Mouse (Mus musculus) embryonic facial prominence, embryonic 13.5 days (tissue): ENCODE measurements around the gene Pigv. TPM values are rescaled to one million over a fixed set of nuclear protein-coding genes. Genes with fewer than 3 reads are reported as not detected.

Experiments used
- ATAC-seq: fragments of 200-750 bp; cut with Nextera tagmentation; 2 replicates; pipeline ENCODE4 v1.8.0; 2017; ENCODE audit warnings: low read depth; ENCODE audit not compliant: insufficient number of reproducible peaks, insufficient read depth, low FRiP score, low TSS enrichment
- H3K27ac ChIP-seq: fragments of 300-500 bp; sonication (generic); 2 replicates; pipeline ENCODE4 v1.5.1; 2015; ENCODE audit warnings: moderate library complexity, mild to moderate bottlenecking, inconsistent platforms
- H3K27me3 ChIP-seq: fragments of 300-500 bp; sonication (generic); 2 replicates; pipeline ENCODE4 v1.6.1; 2015; ENCODE audit warnings: mild to moderate bottlenecking, inconsistent platforms
- H3K36me3 ChIP-seq: fragments of 300-500 bp; sonication (generic); 2 replicates; pipeline ENCODE4 v1.6.1; 2015; ENCODE audit warnings: mild to moderate bottlenecking, inconsistent platforms
- H3K4me1 ChIP-seq: fragments of 300-500 bp; sonication (generic); 2 replicates; pipeline ENCODE4 v1.6.1; 2015; ENCODE audit warnings: inconsistent platforms
- H3K4me2 ChIP-seq: fragments of 300-500 bp; sonication (generic); 2 replicates; pipeline ENCODE4 v1.6.1; 2015; ENCODE audit warnings: moderate library complexity, mild to moderate bottlenecking, inconsistent platforms
- H3K4me3 ChIP-seq: fragments of 300-500 bp; sonication (generic); 2 replicates; pipeline ENCODE4 v1.5.1; 2015; ENCODE audit warnings: mild to moderate bottlenecking, inconsistent platforms
- H3K9ac ChIP-seq: fragments of 300-500 bp; sonication (generic); 2 replicates; pipeline ENCODE4 v1.6.1; 2015; ENCODE audit warnings: mild to moderate bottlenecking, inconsistent platforms
- H3K9me3 ChIP-seq: fragments of 300-500 bp; sonication (generic); 2 replicates; pipeline ENCODE4 v1.6.1; 2016; ENCODE audit warnings: inconsistent platforms
- WGBS: fragments of 180-500 bp; shearing (Covaris S2); methylation state at CpG from one replicate; pipeline ENCODE4 v1.1.7; 2015; ENCODE audit warnings: mixed read lengths; 5-methylcytosine and 5-hydroxymethylcytosine counted together
- polyA plus RNA-seq: library from polyadenylated mRNA; unstranded; fragments of >200 nt; fragmentation: Nextera tagmentation; extraction: Ambion mirVana; gene quantifications from 2 replicates; pipeline ENCODE4 v1.2.1, GENCODE M21; 2015

The Pigv gene
- polyA plus RNA-seq, 1 experiment from 2014 or later, result 17.4 TPM

DNA sequence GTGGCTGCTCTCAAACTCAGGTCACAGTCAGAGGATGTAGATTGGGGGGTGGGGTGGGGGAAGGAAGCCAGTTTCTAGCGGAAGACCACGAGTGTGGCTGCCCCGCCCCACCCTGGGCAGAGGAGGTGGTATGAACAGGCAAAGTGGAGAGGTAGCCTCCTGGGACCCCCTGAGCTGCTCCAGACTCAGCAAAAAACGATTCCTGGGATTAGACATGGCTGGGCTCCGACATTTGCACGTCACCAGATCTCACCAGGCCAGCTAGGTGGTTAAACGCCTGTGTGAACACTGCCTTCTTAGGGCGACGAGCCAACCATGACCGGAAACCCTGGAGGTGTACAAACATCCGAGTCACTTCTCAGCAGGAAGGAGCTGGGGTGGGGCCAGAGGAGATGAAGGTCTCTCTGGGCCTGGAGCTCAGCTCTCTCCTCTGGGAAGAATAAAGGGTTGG is 46.8 kb downstream of the Pigv start:
- Histone ChIP-seq H3K27me3 (no peaks in the 10 kb centered on the region), H3K9me3 (no peaks in the 10 kb centered on the region), H3K27ac (peak overlapping the region; percentile 28; the same call in 1 of the 2 replicates), H3K4me3 (no peak overlapping the region), H3K4me2 (no peak overlapping the region), H3K4me1 (peaks cover 6% of the 10 kb centered on the region), H3K9ac (0 out of 2 replicates have a peak overlapping the region, but pooled peaks have one; percentile 16), H3K36me3 (peaks cover 46% of the 10 kb centered on the region)
- WGBS, result 43% methylated on average over 11 of the region's 11 CpGs
- no peak for ATAC-seq

- no peak for ATAC-seq
- no peak overlapping the region for H3K4me3 ChIP-seq
- H3K27me3 ChIP-seq, result no peaks in the 10 kb centered on the region
- no peaks in the 10 kb centered on the region; the same call in 1 of the 2 replicates for H3K4me1 ChIP-seq
- H3K4me2 ChIP-seq, result no peak overlapping the region
- WGBS, result 88% methylated on average over 7 of the region's 7 CpGs
- peaks cover 47% of the 10 kb centered on the region for H3K36me3 ChIP-seq
- no peak overlapping the region for H3K27ac ChIP-seq
- no peak overlapping the region for H3K9ac ChIP-seq
- no peaks in the 10 kb centered on the region for H3K9me3 ChIP-seq
Measured at GRCm38 (mm10) chr4:133624830-133625229, 47.6 kb downstream of the Pigv start.

- Histone ChIP-seq H3K36me3 (peaks cover 61% of the 10 kb centered on the region), H3K9me3 (no peaks in the 10 kb centered on the region), H3K4me3 (no peak overlapping the region), H3K27ac (no peak overlapping the region), H3K27me3 (no peaks in the 10 kb centered on the region), H3K4me1 (no peaks in the 10 kb centered on the region; the same call in 1 of the 2 replicates), H3K9ac (no peak overlapping the region), H3K4me2 (no peak overlapping the region)
- ATAC-seq, result no peak
- 78% methylated on average over 11 of the region's 11 CpGs for WGBS
Measured at GRCm38 (mm10) chr4:133622161-133622695, 50.2 kb downstream of the Pigv start.

DNA sequence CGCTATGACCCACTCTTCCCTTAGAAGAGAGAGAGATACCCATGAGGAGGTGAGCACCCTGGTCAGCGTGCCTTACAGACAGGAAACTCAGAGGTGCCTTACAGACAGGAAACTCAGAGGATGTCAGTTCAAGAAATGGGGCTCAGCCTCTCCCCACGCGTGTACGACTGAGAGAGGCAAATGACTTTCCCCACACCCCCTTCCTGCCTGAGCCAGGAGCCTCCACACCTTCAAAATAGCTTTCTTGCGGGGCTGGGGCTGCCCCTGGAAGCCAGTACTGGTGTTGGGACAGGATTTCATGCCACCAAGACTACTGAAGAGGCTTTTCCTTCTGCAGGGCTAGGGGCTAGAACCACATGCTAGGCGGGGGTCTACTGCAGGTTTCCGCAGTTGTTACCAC is 51.8 kb downstream of the Pigv start:
- no peak overlapping the region for H3K4me2 ChIP-seq
- WGBS, result 81% methylated on average over 8 of the region's 8 CpGs
- no peaks in the 10 kb centered on the region for H3K27me3 ChIP-seq
- H3K36me3 ChIP-seq, result peaks cover 61% of the 10 kb centered on the region
- no peak overlapping the region for H3K4me3 ChIP-seq
- no peak for ATAC-seq
- no peak overlapping the region for H3K27ac ChIP-seq
- H3K9me3 ChIP-seq, result no peaks in the 10 kb centered on the region
- H3K4me1 ChIP-seq, result no peaks in the 10 kb centered on the region; the same call in 1 of the 2 replicates
- H3K9ac ChIP-seq, result no peak overlapping the region

DNA sequence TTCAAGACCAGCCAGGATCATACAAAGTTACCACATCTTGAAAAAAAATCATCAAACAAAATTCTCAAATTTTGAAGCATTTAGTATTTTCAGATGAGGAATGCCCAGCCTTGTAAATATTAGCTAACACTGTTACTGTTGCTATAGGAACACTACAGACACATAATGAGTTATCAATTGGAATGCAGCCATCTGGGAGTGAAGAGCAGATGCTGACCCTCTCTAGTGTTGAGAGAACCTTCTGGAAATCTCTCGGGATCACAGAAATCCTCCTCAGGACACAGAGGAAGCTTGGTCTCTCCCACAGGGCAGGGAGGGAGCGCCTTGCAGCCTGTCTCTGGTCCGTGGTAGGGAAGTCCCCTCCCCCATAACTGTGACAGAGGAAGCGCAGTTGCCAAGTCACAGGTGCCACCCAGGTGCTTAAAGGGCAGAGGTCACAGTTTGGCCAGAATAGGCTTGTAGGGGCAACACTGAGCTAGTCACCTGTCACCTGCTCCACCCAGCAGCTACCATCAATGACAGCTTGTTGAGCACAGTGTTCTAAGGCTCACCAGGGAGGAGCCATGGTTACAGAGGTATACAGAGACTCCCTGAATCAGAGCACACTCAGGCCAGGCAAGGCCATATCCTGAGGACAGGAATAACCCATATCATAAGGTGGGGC is 52.8 kb downstream of the Pigv start:
- Histone ChIP-seq H3K4me3 (no peak overlapping the region), H3K27ac (no peak overlapping the region), H3K36me3 (peaks cover 61% of the 10 kb centered on the region), H3K9ac (no peak overlapping the region), H3K9me3 (no peaks in the 10 kb centered on the region), H3K4me1 (no peaks in the 10 kb centered on the region; the same call in 1 of the 2 replicates), H3K27me3 (no peaks in the 10 kb centered on the region), H3K4me2 (no peak overlapping the region)
- ATAC-seq, result no peak
- WGBS, result 74% methylated on average over 4 of the region's 4 CpGs

DNA sequence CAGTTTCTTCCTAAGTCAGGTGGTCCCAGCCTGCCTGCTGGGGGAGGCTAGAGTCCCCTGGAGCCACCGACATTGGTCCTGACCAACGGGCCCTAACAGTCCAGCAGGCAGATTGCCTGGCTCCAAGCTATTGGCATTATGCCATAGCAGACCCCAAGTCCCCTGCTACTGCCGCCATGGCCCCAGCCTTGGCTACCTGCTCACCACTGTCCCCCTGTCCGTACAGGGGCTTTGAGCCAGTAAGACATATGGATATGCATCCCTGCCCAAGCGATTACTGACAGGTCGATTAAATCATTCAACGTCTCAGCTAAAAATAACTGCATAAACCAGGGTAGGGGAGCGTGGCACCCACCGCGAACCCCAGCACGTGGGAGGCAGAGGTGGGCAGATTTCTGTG is 54.5 kb downstream of the Pigv start:
- 93% methylated on average over 11 of the region's 11 CpGs for WGBS
- ATAC-seq, result no peak
- H3K4me3 ChIP-seq, result no peak overlapping the region
- no peak overlapping the region for H3K9ac ChIP-seq
- peaks cover 65% of the 10 kb centered on the region for H3K36me3 ChIP-seq
- no peak overlapping the region for H3K27ac ChIP-seq
- H3K9me3 ChIP-seq, result no peaks in the 10 kb centered on the region
- no peaks in the 10 kb centered on the region; the same call in 1 of the 2 replicates for H3K4me1 ChIP-seq
- H3K4me2 ChIP-seq, result no peak overlapping the region
- no peaks in the 10 kb centered on the region for H3K27me3 ChIP-seq

- no peak overlapping the region for H3K4me3 ChIP-seq
- H3K9me3 ChIP-seq, result no peaks in the 10 kb centered on the region; the same call in 1 of the 2 replicates
- 64% methylated on average over 10 of the region's 10 CpGs for WGBS
- no peaks in the 10 kb centered on the region for H3K27me3 ChIP-seq
- H3K4me2 ChIP-seq, result no peak overlapping the region
- H3K9ac ChIP-seq, result no peak overlapping the region
- H3K27ac ChIP-seq, result no peak overlapping the region; the same call in 1 of the 2 replicates
- no peaks in the 10 kb centered on the region for H3K4me1 ChIP-seq
- no peak for ATAC-seq
- peaks cover 79% of the 10 kb centered on the region for H3K36me3 ChIP-seq
Measured at GRCm38 (mm10) chr4:133615416-133615815, 57.0 kb downstream of the Pigv start.

DNA sequence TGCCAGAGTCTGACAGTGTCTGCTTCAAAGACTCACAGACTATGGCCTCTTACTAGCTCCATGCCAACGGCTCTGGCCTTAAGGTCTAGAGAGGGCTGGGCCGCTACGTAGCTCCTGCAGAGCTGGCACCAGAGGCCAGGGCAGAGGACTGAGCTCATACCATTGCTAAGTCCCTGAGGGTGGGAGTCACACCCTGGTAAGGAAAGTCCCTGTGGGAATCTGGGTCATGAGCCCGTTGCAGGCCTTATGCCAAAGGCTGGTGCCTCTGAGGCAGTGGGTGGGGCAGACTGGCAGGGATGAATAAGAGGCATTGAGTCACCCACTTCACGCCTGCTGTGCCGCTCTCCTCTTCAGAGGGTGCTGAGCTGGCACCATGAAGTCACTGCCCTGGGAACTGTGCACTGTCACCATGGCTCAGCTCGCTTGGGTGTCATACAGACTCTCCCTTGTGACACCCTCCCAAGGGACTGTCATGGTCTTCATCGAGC is 58.1 kb downstream of the Pigv start:
- Histone ChIP-seq H3K36me3 (peaks cover 81% of the 10 kb centered on the region), H3K27ac (no peak overlapping the region)

GRCm38 (mm10) chr4:133613867-133614266 is 58.6 kb downstream of the Pigv start:
- Histone ChIP-seq H3K9me3 (no peaks in the 10 kb centered on the region; the same call in 1 of the 2 replicates), H3K27ac (no peak overlapping the region), H3K4me2 (no peak overlapping the region), H3K9ac (no peak overlapping the region), H3K27me3 (no peaks in the 10 kb centered on the region), H3K4me1 (no peaks in the 10 kb centered on the region), H3K36me3 (peaks cover 79% of the 10 kb centered on the region), H3K4me3 (no peak overlapping the region)
- ATAC-seq, result no peak
- 93% methylated on average over 4 of the region's 4 CpGs for WGBS

More for the DNA sequence above, 58.1 kb downstream of the Pigv start:
- Histone ChIP-seq H3K9ac (no peak overlapping the region), H3K4me3 (no peak overlapping the region), H3K4me1 (no peaks in the 10 kb centered on the region), H3K27me3 (no peaks in the 10 kb centered on the region), H3K9me3 (no peaks in the 10 kb centered on the region; the same call in 1 of the 2 replicates), H3K4me2 (no peak overlapping the region)
- WGBS, result 92% methylated on average over 8 of the region's 8 CpGs
- no peak; the same call in 1 of the 2 replicates for ATAC-seq

GRCm38 (mm10) chr4:133613026-133613425 is 59.4 kb downstream of the Pigv start:
- H3K27ac ChIP-seq, result no peak overlapping the region
- no peak overlapping the region for H3K4me2 ChIP-seq
- ATAC-seq, result no peak
- no peak overlapping the region for H3K4me3 ChIP-seq
- H3K36me3 ChIP-seq, result peaks cover 85% of the 10 kb centered on the region
- H3K9me3 ChIP-seq, result no peaks in the 10 kb centered on the region; the same call in 1 of the 2 replicates
- no peaks in the 10 kb centered on the region for H3K27me3 ChIP-seq
- no peak overlapping the region for H3K9ac ChIP-seq
- H3K4me1 ChIP-seq, result no peaks in the 10 kb centered on the region
- 89% methylated on average over 8 of the region's 8 CpGs for WGBS

GRCm38 (mm10) chr4:133612416-133612815 is 60.0 kb downstream of the Pigv start:
- WGBS, result 97% methylated on average over 7 of the region's 7 CpGs
- no peak for ATAC-seq

DNA sequence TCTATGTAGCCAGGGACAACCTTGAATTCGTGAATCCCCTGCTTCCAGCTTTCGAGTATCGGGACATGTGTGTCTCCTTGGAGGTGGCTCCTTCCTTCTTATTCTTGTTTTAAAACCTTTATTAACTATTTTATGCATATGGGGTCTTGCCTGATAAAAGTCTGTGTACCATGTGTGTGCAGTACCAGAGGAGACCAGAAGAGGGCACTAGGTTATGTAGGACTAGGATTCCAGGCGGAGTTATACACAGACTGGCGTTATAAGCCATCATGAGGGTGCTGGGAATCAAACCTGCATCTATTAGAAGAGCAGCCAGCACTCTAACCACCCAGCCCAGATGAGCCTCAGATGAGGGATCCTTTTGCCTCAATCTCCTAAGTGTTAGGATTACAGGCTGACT is 60.6 kb downstream of the Pigv start:
- no peak for ATAC-seq
- Histone ChIP-seq H3K4me1 (0 out of 2 replicates have a peak, but pooled peaks cover 4% of the 10 kb centered on the region), H3K9me3 (no peaks in the 10 kb centered on the region; the same call in 1 of the 2 replicates), H3K27ac (no peak overlapping the region), H3K4me2 (no peak overlapping the region), H3K36me3 (peaks cover 85% of the 10 kb centered on the region), H3K4me3 (no peak overlapping the region), H3K27me3 (no peaks in the 10 kb centered on the region), H3K9ac (no peak overlapping the region)
- 94% methylated on average over 5 of the region's 5 CpGs for WGBS

More at GRCm38 (mm10) chr4:133612416-133612815, 60.0 kb downstream of the Pigv start:
- Histone ChIP-seq H3K9ac (no peak overlapping the region), H3K27ac (no peak overlapping the region), H3K36me3 (peaks cover 84% of the 10 kb centered on the region), H3K4me3 (no peak overlapping the region), H3K4me1 (no peaks in the 10 kb centered on the region), H3K27me3 (no peaks in the 10 kb centered on the region), H3K9me3 (no peaks in the 10 kb centered on the region; the same call in 1 of the 2 replicates), H3K4me2 (no peak overlapping the region)
